Mouse (Mus musculus) megakaryocyte progenitor cell, adult 5-6 weeks (primary cell): Measurements from ENCODE around the gene Aatf. TPM values are rescaled to one million over a fixed set of nuclear protein-coding genes. Genes with fewer than 3 reads are reported as not detected.

Experiments
- ATAC-seq: replicated peaks from 2 replicates; pipeline ENCODE4 v1.8.0; 2016; ENCODE audit warnings: mild to moderate bottlenecking, moderate TSS enrichment, inconsistent platforms; ENCODE audit not compliant: poor library complexity
- total RNA-seq, 2 experiments: library from RNA; stranded (forward) in 1 of 2; stranded (reverse) in 1 of 2; fragments of 157-497, 149-512 nt in 1 of 2; fragments of 200-1000 nt in 1 of 2; gene quantifications; 2 replicates each; pipeline versions ENCODE4 v1.2.3 to v1.2.4; 2015 to 2017

Aatf gene
- total RNA-seq, 2 experiments from 2014 or later, result 60.5 to 98.8 TPM

DNA sequence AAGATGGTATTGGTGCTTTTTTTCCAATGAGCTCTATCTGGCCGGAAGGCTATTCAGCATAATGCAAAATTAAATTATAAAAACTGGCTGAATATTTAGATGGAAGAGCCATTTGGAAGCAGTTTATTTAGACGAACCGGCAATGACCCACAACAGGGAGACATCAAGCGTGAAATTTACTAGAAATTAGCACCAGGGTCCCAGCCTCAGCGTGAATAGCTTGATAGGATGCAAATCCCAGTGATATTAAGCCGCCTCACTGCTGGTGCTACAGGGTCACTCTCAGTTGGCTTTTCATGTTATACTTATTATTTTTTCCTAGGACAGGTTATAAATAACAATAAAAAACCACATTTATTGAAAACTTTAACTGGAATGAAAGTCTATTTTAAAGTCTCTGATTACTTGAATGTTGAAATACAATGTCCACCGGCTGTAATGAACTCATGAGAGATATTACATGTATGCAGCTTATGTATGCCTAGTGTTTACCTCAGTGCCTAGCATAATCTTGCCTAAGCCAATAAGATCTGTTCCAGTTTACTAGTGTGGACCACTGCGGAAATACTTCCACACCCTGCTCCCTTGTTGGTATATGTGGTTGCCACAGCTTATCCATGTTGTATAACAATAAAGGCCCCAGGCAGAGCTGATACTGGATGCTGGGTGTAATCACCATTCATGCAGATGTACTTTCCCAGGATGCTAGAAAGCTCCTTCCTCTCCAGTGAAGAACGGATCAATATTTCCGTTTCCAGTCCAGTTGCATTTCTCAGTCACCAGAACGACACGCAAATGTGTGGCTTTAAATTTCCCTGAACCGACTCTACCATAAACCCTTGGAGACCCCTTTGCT, 136.6 kb downstream of the Aatf start:
- no peak for ATAC-seq

DNA sequence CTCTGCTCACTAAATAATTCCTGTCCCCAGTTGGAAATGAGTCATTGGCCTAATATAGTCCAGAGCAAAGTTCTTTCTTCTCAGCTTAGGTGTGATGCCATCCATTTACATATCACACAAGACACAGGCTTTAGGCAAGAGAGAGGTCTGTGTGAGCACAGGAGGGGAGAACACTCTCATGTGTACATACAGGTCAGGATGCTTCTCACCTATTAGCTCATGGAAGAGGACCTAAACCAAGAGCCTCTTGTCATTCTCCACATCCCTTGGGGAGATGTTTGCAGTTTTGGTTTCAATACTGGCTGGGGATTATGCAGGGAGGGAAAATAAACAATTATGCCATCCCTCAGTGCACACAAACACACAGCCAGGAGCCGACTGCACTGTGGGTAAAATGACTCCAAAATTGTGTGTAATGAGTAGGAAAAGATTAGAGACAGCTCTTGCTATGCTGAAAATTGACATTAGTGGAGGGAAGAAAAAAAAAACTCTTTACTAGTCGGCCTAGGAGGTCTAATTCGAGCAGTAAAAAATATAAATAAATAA, 137.3 kb downstream of the Aatf start:
- no peak for ATAC-seq

DNA sequence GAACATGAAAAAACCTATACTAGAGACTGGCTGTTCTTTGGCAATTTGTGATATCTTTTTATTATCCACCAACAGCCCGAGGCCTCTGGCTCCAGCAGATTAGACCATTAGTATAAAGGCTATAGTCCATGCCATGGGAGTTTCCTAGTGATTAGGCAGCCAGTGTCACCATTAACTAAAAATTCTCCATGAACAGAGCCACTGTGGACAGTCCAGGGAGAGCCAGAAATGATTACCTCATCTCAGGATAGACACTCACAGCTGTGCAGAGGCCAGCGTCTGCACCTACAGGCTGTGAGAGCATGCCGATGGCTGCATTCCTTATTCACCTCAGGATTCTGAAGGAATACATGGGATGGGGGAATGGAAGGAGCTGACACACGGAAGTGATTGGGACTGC, 140.2 kb downstream of the Aatf start:
- no peak for ATAC-seq

Other genes with a start within 250 kb of the Aatf start
- gene Lhx1, start 12.0 kb upstream of the Aatf start, total RNA-seq (2015), result not detected in 2 replicates
- gene Lhx1, start 12.0 kb upstream of the Aatf start, total RNA-seq (2017), result 0.07 TPM in 1 of 2 replicates, not detected in the other